Mouse (Mus musculus) erythroblast, adult 5-6 weeks (primary cell): ENCODE results near the gene Atg4b. TPM values are rescaled to one million over a fixed set of nuclear protein-coding genes. Genes with fewer than 3 reads are reported as not detected.
"Not testable (repeated sequence)": the region's sequence is repeated elsewhere in the genome, so short reads cannot be mapped to it uniquely, and the experiment has no call there.

Experiments used
- ATAC-seq: replicated peaks from 2 replicates; pipeline ENCODE4 v1.8.0; 2016; ENCODE audit warnings: moderate number of reproducible peaks, mild to moderate bottlenecking, moderate TSS enrichment, inconsistent platforms; ENCODE audit not compliant: poor library complexity, low FRiP score, severe bottlenecking
- total RNA-seq, 2 experiments: library from RNA; stranded (forward) in 1 of 2; stranded (reverse) in 1 of 2; fragments of 150-400 nt in 1 of 2; fragments of 200-764, 138-1000 nt in 1 of 2; gene quantifications; 2 replicates each; pipeline versions ENCODE4 v1.2.3 to v1.2.4; 2015 to 2017; ENCODE audit warnings: low replicate concordance in 2 of 2

The Atg4b gene
- total RNA-seq, 2 experiments from 2014 or later, result 12.3 to 21.0 TPM

DNA sequence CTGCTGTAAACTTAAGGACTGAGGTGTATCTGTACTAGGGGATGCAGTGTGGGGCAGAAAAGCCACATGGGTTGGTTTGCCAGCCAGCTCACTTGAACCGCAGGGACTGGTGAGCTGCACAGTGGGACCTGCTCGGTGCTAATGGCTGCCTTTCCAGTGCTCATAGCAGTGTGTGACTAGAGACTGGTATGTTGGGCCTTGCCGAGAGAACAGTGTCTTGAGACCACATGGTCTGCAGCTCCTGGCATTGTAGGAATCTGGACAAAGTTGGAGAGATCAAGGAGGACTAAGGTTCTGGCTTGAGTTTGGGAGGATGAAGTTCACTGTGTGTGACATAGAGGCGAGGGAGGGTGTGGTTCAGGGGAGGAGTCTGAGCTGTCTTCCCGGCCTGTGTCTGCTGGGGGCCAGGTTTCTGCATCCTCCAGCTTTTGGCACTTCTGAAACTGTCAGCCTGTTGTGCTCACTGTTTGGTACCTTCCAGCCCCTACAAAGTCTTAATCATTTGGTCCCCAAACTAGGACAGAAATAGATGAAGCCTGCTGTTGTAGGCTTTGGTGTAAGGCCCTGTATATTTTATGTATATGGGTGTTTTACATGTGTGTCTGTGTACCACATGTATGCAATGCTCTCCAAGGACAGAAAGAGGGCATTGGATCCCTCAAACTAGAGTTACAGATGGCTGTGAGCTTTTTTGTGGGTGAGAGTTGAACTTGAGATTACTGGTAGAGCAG lies 54.1 kb downstream of the Atg4b start:
- peak; percentile 50 for ATAC-seq

DNA sequence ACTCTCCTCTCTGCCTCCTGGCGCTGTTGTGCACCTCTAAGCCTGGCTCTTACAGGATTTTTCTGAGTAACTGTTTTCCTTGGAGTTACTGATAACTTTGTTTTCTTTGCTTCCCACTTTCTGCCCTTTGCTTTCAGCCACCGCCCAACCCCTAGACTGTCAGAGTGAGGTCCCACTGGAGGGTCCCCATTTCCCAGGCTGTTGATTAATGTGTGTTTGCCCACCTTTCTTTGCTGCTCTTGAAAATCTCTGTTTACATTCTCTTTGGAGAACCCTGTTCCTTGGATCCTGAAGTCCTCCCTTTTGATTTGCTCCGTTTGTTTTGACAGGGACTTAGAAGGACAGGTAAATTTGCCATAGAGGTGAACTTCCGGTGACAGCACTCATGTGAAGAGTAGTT lies 57.6 kb downstream of the Atg4b start:
- ATAC-seq, result no peak

DNA sequence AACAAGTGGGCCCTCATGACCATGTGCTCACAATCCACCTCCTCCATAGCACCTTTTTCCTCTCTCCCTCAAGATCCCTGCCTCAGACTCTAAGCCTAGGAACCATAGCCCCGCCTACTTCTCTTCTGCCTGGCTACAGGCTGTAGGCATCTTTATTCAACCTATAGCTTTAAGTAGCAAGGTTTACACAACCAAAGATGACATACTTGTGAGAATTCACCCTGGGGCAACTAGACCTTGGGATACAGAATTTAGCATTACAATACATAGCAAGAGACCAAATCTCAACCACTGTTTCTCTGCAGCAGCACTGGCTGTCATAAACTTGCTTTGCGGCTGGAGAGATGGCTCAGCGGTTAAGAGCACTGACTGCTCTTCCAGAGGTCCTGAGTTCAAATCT lies 58.7 kb downstream of the Atg4b start:
- no peak for ATAC-seq

DNA sequence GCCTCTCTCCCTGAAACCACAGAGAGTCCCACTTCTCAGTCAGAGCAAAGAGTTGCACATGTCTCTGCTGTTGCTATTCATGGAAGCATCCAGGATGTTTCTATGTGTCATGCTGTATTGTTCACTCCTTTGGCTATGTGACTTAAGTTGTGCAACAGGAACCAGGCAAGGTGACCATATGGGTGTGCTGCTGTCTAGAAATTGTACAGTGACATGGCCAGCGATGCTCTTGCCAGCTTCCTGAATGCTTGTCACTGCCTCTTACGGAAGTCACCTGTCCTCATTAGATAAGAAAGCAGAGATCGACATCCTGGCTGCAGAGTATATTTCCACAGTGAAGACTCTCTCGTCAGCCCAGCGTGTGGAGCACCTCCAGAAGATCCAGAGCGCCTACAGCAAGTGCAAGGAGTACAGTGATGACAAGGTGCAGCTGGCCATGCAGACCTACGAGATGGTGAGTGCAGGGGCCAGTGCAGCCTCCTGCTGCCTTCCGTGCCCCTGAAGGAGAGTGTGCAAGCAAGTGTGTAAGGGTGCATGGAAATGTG lies 60.3 kb downstream of the Atg4b start:
- no peak for ATAC-seq

DNA sequence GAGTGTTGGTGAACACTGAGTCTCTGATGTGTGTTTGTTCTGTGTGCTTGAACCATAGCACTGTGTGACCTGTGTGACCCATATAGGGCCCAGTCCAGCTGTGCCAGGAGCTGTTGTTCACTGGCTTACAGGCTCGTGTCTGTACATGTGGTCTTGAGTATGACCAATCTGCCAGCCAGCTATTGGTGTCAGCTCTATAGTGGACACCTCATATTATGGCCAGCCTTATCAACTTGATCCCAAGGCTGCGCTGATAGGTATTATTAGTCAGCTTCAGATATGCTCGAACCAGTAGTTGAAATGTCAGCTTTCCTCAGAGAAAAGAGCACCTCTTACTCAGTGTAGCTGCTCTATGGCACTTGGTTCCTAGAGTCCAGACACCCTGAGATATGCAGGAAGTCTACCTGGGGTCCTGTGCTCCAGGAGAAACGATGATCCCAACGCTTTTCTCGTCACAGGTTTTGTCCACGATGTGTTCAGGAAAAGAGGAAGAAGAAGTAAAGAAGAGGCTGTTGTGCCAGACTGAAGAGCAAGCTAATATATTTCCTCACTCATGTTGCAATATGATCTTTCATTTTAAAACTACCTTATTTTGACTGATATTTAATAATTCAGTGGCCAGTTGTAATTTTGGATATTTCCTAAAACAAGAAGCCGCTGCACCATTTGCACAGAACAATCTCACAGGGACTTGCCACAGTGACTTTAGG lies 66.7 kb downstream of the Atg4b start:
- ATAC-seq, result no peak

DNA sequence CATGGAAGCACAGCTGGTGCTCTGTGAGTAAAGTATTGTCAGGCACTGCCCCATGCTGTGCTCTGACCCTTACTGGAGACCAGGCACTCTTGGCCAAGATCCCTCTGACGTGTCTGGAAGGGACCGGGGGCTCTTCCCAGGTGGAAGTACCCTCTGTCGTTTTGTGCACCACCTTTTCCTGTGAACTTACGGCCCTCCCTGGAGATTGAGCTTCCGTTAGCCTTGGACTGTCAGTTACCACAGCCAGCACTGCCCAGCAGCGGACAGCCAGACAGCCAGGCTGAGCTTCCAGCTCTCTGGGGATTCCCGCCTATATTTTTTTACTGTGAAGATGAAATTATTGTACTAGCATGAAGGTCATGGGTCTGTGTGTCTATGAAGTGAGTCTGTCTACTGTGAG lies 67.4 kb downstream of the Atg4b start:
- no peak for ATAC-seq

DNA sequence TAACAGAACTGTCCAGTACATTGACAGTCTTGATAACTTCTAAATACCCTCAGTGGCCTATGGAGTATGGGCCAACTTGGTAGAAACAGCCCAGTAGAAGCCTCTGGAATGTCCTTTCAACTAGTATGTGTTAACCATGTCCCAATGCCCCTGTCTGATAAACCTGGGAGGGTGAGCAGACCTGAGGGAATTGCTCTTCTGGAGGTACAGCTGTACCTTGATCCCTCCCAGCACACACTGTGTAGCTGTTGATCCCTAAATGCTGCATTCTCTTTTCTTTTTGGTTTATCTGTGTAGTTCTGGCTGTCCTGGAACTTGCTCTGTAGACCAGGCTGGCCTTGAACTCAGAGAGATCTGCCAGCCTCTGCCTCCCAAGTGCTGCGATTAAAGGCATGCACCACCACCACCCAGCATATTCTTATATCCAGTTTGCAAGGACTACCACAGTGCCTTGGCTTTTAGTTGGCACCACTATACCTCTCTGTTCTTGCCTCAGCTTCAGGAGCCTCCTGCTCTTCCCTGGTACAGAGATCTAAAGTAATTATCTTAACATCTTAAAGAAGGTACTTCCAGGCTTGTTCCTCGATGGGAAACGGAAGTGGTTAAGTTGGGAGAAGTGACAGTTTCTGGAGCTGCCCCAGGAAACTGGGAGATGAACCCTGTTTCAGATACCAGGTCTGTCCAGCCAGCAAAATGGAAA lies 72.6 kb downstream of the Atg4b start:
- ATAC-seq, result no peak

DNA sequence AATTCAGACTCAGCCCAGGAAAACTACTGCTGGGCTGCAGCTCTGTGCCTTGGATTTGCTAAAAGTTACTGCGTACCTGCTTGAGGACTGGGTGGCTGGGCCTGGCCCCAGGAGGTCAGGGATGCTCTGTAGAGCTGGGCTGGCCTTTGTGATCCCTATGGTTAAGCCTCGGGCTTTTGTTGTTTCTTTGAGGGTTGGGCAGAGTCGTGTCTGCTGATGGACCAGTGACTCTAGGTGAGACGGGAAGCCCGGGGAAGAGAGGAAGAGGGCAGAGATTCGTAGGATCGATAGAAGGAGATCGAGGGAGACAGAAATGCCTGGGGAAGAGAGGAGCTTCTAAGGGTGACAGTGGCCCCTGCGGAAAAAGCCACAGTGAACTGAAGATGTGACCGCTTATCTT lies 73.3 kb downstream of the Atg4b start, which contains the start of gene D2hgdh:
D2hgdh (plus strand) TSS at position 301 of the 400 bp plus-strand sequence.
- ATAC-seq, result peak; percentile 45

DNA sequence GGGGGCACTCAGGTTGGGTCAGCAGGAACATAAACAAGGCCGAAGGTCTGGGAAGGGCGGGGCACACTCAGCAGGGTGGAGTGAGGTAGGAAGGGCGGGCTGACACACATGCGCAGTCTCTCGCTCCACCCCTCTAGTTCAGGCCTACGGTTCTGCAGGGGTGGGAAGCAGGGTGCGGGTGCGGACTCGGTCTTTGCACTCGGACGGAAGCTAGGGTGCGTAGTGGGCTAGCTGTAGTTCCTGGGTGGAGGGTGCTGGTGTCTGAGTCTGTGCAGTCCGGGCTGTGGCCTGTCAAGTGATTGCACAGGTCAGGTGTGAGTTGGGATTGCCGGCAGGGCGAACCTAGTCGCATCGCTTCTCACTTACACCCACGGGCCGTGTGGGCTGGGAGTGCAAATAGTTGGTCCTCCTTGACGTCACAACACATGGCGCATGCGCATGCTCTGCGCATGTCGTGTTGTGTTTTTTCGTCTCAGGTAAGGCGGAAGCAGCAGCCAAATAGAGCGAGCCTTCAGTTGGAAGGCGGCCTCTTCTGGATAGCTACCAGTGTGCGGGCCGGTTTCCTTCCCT lies 73.9 kb downstream of the Atg4b start:
- ATAC-seq, result peak; percentile 90

DNA sequence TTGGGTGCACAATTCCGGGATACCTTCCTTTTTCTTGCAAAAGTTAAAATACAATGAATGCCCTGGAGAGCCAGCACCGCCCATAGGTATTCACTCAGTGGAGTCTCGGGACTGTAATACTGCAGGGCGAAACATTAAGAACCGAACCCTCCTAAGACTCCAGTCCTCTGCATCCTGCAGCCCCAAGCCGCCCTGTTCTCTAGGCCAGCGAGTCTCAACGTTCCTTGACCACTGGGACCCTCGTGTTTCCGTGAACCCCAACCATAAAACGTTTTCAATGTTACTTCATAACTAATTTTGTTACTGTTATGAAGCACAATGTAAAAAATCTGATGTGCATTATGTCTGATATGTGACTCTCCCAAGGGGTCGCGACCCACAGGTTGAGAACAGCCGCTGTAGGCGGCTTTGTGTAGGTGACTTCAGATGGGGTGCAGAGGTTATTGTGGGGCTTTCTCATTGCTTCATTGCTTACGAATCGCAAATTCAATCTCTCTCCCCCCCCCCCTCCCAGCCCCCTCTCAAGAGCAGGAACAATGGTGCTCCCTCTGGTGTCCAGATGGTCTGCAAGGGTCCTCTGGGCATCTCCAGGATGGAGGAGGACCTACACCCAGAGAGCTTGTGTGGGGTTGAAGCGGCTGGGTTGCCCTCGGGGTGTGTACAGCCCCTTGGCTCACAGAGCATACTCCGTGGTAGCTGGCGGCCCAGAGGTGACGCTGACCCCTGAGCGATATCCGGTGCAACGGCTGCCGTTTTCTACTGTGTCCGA lies 74.7 kb downstream of the Atg4b start:
- 0 out of 2 replicates have a peak, but pooled peaks have one; percentile 18 for ATAC-seq

DNA sequence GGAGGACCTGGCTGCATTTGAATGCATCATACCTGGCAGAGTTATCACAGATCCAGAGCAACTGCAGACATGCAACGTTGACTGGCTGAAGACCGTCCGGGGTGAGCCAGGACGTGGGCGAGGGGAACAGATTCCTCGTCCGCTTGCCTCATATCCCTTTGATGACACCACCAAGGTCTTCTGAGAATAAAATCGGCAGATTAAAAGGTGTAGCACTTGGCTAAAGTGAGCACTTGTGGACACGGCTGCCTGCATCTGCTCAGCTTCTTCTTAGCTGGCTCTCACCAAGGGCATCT lies 75.2 kb downstream of the Atg4b start:
- no peak for ATAC-seq

DNA sequence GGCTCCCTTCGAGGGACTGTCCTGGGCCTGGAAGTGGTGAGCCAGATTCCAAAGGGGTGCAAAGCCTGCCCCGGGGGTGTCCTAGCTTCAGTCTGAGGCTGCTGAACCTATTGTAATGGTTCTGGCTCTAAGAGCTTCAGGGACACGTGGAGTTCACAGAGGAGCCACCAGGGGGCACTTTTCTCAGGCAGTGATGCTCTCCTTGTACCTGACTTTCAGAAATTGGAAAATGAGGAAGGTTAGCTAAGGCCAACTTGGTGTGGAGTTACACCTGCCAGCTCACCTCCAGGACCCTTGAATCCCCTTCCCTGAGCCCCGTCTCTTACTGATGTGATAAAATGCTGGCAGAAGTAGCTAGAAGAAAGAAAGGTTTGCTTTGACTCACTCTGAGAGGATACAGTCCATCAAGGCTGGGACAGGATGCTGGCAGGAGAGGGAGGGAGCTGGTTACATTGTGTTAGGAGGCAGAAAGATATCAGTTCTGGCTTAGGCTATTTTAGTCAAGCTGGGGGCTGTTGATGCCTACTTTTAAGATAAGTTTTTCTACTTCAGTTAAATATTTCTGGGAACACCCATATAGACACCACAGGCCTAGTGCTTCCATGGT lies 81.6 kb downstream of the Atg4b start:
- ATAC-seq, result peak; percentile 81

DNA sequence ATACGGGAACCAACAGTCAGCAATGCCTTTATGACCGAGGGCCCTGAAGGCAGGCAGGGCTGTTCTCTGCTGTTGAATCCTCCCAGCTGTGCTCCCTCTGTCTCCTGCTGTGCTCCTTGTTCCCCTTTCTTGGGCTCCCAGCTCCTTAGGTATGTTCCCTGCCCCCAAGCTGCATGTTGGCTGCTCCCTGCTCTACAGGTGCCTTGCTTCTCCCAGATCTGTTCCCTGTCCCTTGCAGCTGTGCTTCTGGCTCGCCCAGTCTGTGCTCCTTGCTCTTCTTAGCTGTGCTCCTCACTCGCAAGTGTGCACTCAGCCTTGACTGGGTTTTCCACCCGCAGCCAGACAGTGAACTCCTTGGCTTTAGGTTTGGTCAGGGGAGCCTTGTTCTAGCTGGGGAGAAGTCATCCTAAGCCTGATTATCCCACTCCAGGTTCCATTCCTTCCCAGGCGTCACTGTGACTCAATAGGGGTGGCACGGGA lies 83.4 kb downstream of the Atg4b start:
- no peak for ATAC-seq

DNA sequence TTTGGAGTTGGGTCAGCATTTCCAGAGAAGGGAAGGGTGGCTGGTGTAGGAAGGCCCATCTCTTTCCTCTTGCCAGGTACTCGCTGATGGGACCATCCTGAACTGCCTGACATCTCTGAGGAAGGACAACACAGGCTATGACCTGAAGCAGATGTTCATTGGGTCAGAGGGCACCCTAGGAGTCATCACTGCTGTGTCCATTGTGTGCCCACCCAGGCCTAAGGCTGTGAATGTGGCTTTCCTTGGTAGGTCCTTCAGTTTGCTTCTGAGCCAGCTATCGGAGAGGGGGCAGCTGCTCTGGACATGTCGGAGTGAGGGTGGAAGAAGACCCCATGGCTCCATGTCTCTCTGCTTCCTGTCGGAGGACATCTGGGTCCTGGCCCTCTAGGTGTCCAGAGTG lies 83.9 kb downstream of the Atg4b start:
- ATAC-seq, result no peak

DNA sequence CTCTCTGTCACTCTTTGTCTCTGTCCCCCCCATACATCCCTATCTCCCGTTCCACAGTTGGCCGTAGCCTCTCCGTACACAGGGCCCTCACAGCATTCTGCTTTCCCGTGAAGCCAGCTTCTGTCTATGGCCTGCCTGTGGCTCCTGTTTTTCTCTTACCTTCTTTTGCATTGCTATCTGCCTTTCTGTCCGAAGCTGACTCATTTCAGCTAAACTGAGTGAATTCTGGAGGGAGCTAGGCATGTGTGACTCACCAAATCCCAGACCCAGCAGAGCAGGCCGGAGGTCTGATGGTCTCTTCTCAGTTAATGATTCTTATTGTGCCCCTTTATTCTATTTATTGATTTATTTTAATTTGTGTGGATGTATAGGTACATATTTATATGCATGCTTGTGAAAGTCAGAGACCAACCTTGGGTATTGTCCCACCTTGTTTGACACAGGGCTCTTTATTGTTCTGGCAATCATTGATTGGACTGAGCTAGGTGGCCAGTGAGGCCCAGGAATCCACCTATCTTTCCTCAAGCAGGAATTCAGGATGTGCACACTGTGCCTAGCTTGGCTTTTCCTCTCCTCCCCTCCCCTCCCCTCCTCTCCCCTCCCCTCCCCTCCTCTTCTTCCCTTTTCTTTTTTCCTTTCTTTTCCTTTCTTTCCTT lies 84.7 kb downstream of the Atg4b start:
- no peak for ATAC-seq

DNA sequence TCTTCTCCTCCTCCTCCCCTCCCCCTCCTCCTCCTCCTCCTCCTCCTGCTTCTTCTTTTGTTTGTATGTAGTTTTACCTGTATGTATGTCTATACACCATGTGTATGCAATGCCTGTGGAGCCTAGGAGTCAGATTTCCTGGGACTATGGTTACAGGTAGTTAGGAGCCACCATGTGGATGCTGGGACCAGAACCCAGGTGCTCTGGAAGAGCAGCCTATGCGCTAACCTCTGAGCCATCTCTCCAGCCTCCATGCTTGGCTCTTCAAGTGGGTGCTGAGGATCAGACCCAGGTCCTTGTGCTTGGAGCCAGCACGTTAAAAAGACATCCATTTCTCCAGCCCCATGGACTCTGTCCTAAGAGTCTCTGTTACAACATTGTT lies 85.2 kb downstream of the Atg4b start:
- no peak for ATAC-seq

DNA sequence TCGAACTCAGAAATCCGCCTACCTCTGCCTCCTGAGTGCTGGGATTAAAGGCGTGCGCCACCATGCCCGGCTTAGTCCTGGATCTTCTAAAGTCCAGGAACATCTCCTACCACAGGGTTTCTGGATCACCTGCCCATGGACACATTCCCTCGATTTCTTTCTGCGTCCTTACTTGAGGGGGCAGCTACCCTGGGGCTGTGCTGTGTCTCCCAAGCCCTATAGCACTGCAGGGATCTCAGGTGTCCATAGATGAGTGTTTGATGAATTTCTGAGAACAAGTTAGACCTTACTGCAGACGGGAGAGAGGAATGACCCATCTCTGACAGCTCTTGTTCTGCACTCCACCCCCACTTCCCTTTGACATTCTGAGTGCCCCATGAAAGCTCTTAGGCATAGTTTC lies 86.0 kb downstream of the Atg4b start:
- no peak for ATAC-seq

DNA sequence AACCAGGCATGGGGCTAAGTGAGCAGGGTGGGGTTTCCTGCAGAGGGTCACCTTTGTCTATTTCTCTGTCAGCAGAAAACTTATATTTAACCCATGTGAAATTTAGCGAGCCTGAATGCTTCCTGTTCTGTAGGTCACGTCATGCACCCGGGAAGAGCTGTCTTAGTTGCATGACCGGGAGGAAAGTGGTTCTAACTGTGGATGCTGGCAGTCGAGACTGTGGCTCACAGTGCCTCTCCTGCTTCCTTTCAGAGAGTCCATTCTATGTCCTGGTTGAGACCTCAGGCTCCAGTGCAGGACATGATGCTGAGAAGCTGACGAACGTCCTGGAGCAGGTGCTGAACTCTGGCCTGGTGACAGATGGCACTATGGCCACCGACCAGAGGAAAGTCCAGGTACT lies 87.3 kb downstream of the Atg4b start:
- ATAC-seq, result not testable (repeated sequence)
